Mouse (Mus musculus) neural tube, embryonic 13.5 days (tissue): ENCODE data around the gene Zfp354a. TPM values are rescaled to one million over a fixed set of nuclear protein-coding genes. Genes with fewer than 3 reads are reported as not detected.
A peak's percentile ranks its signal among the peaks of the same experiment; 100 is the strongest.
"Not testable (repeated sequence)": the region's sequence is repeated elsewhere in the genome, so short reads cannot be mapped to it uniquely, and the experiment has no call there.

Source experiments
- ATAC-seq: fragments of 200-750 bp; cut with Nextera tagmentation; 2 replicates; pipeline ENCODE4 v1.8.0; 2017; ENCODE audit warnings: low read depth, mild to moderate bottlenecking, moderate TSS enrichment, moderate library complexity
- H3K27ac ChIP-seq: fragments of 300-500 bp; sonication (generic); replicated peaks from 2 replicates; pipeline ENCODE4 v1.5.1; 2015; ENCODE audit warnings: moderate library complexity, mild to moderate bottlenecking, inconsistent platforms
- H3K27me3 ChIP-seq: fragments of 300-500 bp; sonication (generic); 2 replicates; pipeline ENCODE4 v1.6.1; 2015; ENCODE audit warnings: mild to moderate bottlenecking, inconsistent platforms
- H3K36me3 ChIP-seq: fragments of 300-500 bp; sonication (generic); 2 replicates; pipeline ENCODE4 v1.6.1; 2015; ENCODE audit warnings: mild to moderate bottlenecking, inconsistent platforms
- H3K4me1 ChIP-seq: fragments of 300-500 bp; sonication (generic); replicated peaks from 2 replicates; pipeline ENCODE4 v1.6.1; 2015; ENCODE audit warnings: inconsistent platforms
- H3K4me2 ChIP-seq: fragments of 300-500 bp; sonication (generic); 2 replicates; pipeline ENCODE4 v1.6.1; 2015; ENCODE audit warnings: inconsistent platforms, mild to moderate bottlenecking, moderate library complexity
- H3K4me3 ChIP-seq: fragments of 300-500 bp; sonication (generic); 2 replicates; pipeline ENCODE4 v1.5.1; 2015; ENCODE audit warnings: mild to moderate bottlenecking, inconsistent platforms
- H3K9ac ChIP-seq: fragments of 300-500 bp; sonication (generic); 2 replicates; pipeline ENCODE4 v1.6.1; 2015; ENCODE audit warnings: moderate library complexity, mild to moderate bottlenecking, inconsistent platforms
- H3K9me3 ChIP-seq: fragments of 300-500 bp; sonication (generic); 2 replicates; pipeline ENCODE4 v1.6.1; 2016; ENCODE audit warnings: inconsistent platforms
- WGBS: fragments of 180-500 bp; shearing (Covaris S2); methylation state at CpG from one replicate; pipeline ENCODE4 v1.1.7; 2015; 5-methylcytosine and 5-hydroxymethylcytosine counted together
- polyA plus RNA-seq: library from polyadenylated mRNA; unstranded; fragments of >200 nt; fragmentation: Nextera tagmentation; extraction: Ambion mirVana; gene quantifications from 2 replicates; pipeline ENCODE4 v1.2.1, GENCODE M21; 2015

The Zfp354a gene
- 10.8 and 11.2 TPM in 2 replicates for polyA plus RNA-seq

GRCm38 (mm10) chr11:51059151-51059571 lies at the start of gene Zfp354a:
TSS of gene Zfp354a (plus strand) at chr11:51059257.
- WGBS, result under 1% methylated on average over 32 of the region's 32 CpGs
- H3K9me3 ChIP-seq, result no peaks in the 10 kb centered on the region
- ATAC-seq, result peak; percentile 94
- H3K4me2 ChIP-seq, result peak within 1 kb of the TSS; percentile 92
- peak within 1 kb of the TSS; percentile 87 for H3K9ac ChIP-seq
- H3K27ac ChIP-seq, result peak within 1 kb of the TSS; percentile 30; the same call in 1 of the 2 replicates
- H3K4me3 ChIP-seq, result peak within 1 kb of the TSS; percentile 61
- H3K36me3 ChIP-seq, result peaks cover 28% of the 10 kb centered on the region
- no peaks in the 10 kb centered on the region for H3K27me3 ChIP-seq
- H3K4me1 ChIP-seq, result peaks cover 18% of the 10 kb centered on the region

- no peak overlapping the region for H3K4me3 ChIP-seq
- WGBS, result 74% methylated on average over 5 of the region's 5 CpGs
- no peak overlapping the region for H3K27ac ChIP-seq
- no peaks in the 10 kb centered on the region for H3K4me1 ChIP-seq
- H3K27me3 ChIP-seq, result no peaks in the 10 kb centered on the region
- no peak overlapping the region for H3K9ac ChIP-seq
- no peak for ATAC-seq
- H3K4me2 ChIP-seq, result no peak overlapping the region
- H3K9me3 ChIP-seq, result no peaks in the 10 kb centered on the region
- H3K36me3 ChIP-seq, result no peaks in the 10 kb centered on the region
Measured at GRCm38 (mm10) chr11:51011821-51012220, 47.2 kb upstream of the Zfp354a start.

GRCm38 (mm10) chr11:51013936-51014335 lies 45.1 kb upstream of the Zfp354a start, which contains the start of gene Olfr54:
TSS of gene Olfr54 (plus strand) at chr11:51014236.
- Histone ChIP-seq H3K9ac (no peak within 1 kb of the TSS), H3K36me3 (no peaks in the 10 kb centered on the region), H3K4me2 (no peak within 1 kb of the TSS), H3K4me1 (no peaks in the 10 kb centered on the region), H3K27me3 (no peaks in the 10 kb centered on the region), H3K9me3 (no peaks in the 10 kb centered on the region), H3K27ac (no peak within 1 kb of the TSS), H3K4me3 (no peak within 1 kb of the TSS)
- 73% methylated on average over 1 of the region's 1 CpGs for WGBS
- no peak for ATAC-seq

GRCm38 (mm10) chr11:51016341-51016740 lies 42.7 kb upstream of the Zfp354a start:
- H3K4me3 ChIP-seq, result no peak overlapping the region
- WGBS, result 58% methylated on average over 2 of the region's 2 CpGs
- H3K4me2 ChIP-seq, result no peak overlapping the region
- H3K9me3 ChIP-seq, result no peaks in the 10 kb centered on the region
- no peak overlapping the region for H3K27ac ChIP-seq
- ATAC-seq, result no peak
- no peak overlapping the region for H3K9ac ChIP-seq
- H3K27me3 ChIP-seq, result no peaks in the 10 kb centered on the region
- H3K4me1 ChIP-seq, result no peaks in the 10 kb centered on the region
- H3K36me3 ChIP-seq, result no peaks in the 10 kb centered on the region

- H3K4me2 ChIP-seq, ATAC-seq, H3K9ac ChIP-seq, H3K36me3 ChIP-seq, H3K4me3 ChIP-seq, H3K4me1 ChIP-seq, H3K9me3 ChIP-seq, H3K27ac ChIP-seq, H3K27me3 ChIP-seq: not testable (repeated sequence)
- 85% methylated on average over 11 of the region's 11 CpGs for WGBS
Measured at GRCm38 (mm10) chr11:51026811-51027210, 32.2 kb upstream of the Zfp354a start.

- not testable (repeated sequence) for H3K27ac ChIP-seq
Measured at GRCm38 (mm10) chr11:51029381-51029780, 29.7 kb upstream of the Zfp354a start.

GRCm38 (mm10) chr11:51030225-51030624 lies 28.8 kb upstream of the Zfp354a start:
- 46% methylated on average over 2 of the region's 2 CpGs for WGBS
- Histone ChIP-seq H3K27ac (no peak overlapping the region), H3K9me3 (no peaks in the 10 kb centered on the region), H3K36me3 (no peaks in the 10 kb centered on the region), H3K27me3 (no peaks in the 10 kb centered on the region), H3K4me1 (no peaks in the 10 kb centered on the region), H3K9ac (no peak overlapping the region), H3K4me2 (no peak overlapping the region), H3K4me3 (no peak overlapping the region)
- ATAC-seq, result no peak

More at GRCm38 (mm10) chr11:51029381-51029780, 29.7 kb upstream of the Zfp354a start:
- not testable (repeated sequence) for H3K9ac ChIP-seq, ATAC-seq, H3K4me2 ChIP-seq, H3K27me3 ChIP-seq, H3K4me1 ChIP-seq, H3K9me3 ChIP-seq, H3K36me3 ChIP-seq, H3K4me3 ChIP-seq
- WGBS, result 68% methylated on average over 8 of the region's 8 CpGs

- H3K36me3 ChIP-seq, result no peaks in the 10 kb centered on the region
- no peak overlapping the region for H3K4me3 ChIP-seq
- 20% methylated on average over 1 of the region's 1 CpGs for WGBS
- H3K27me3 ChIP-seq, result no peaks in the 10 kb centered on the region
- no peaks in the 10 kb centered on the region for H3K9me3 ChIP-seq
- H3K4me1 ChIP-seq, result no peaks in the 10 kb centered on the region
- no peak overlapping the region for H3K27ac ChIP-seq
- no peak overlapping the region for H3K4me2 ChIP-seq
- no peak for ATAC-seq
- H3K9ac ChIP-seq, result no peak overlapping the region
Measured at GRCm38 (mm10) chr11:51032851-51033250, 26.2 kb upstream of the Zfp354a start.

GRCm38 (mm10) chr11:51034141-51034540 lies 24.9 kb upstream of the Zfp354a start:
- not testable (repeated sequence) for H3K4me1 ChIP-seq, H3K9ac ChIP-seq, H3K36me3 ChIP-seq, H3K9me3 ChIP-seq, H3K4me2 ChIP-seq, H3K4me3 ChIP-seq, H3K27ac ChIP-seq, H3K27me3 ChIP-seq, ATAC-seq

GRCm38 (mm10) chr11:51035951-51036350 lies 23.1 kb upstream of the Zfp354a start:
- H3K4me2 ChIP-seq, result no peak overlapping the region
- H3K36me3 ChIP-seq, result no peaks in the 10 kb centered on the region
- no peak overlapping the region for H3K4me3 ChIP-seq
- 88% methylated on average over 2 of the region's 2 CpGs for WGBS
- H3K9me3 ChIP-seq, result no peaks in the 10 kb centered on the region
- no peaks in the 10 kb centered on the region for H3K27me3 ChIP-seq
- no peak overlapping the region for H3K9ac ChIP-seq
- no peak overlapping the region for H3K27ac ChIP-seq
- ATAC-seq, result no peak
- no peaks in the 10 kb centered on the region for H3K4me1 ChIP-seq

GRCm38 (mm10) chr11:51044776-51045175 lies 14.3 kb upstream of the Zfp354a start:
- not testable (repeated sequence) for H3K9ac ChIP-seq, H3K4me1 ChIP-seq, ATAC-seq, H3K27ac ChIP-seq, H3K9me3 ChIP-seq, H3K36me3 ChIP-seq, H3K4me2 ChIP-seq, H3K4me3 ChIP-seq, H3K27me3 ChIP-seq
- WGBS, result 65% methylated on average over 3 of the region's 3 CpGs

GRCm38 (mm10) chr11:51047809-51048208 lies 11.2 kb upstream of the Zfp354a start, which contains the start of gene Olfr1375:
TSS of gene Olfr1375 (plus strand) at chr11:51048109.
- not testable (repeated sequence) for H3K4me1 ChIP-seq, H3K9me3 ChIP-seq, H3K4me3 ChIP-seq, H3K4me2 ChIP-seq, H3K36me3 ChIP-seq, ATAC-seq, H3K27ac ChIP-seq, H3K9ac ChIP-seq, H3K27me3 ChIP-seq
- WGBS, result 84% methylated on average over 3 of the region's 3 CpGs

- Histone ChIP-seq H3K36me3 (no peaks in the 10 kb centered on the region), H3K4me2 (no peak overlapping the region), H3K9me3 (no peaks in the 10 kb centered on the region), H3K9ac (no peak overlapping the region), H3K27me3 (no peaks in the 10 kb centered on the region), H3K4me1 (no peaks in the 10 kb centered on the region), H3K4me3 (no peak overlapping the region), H3K27ac (no peak overlapping the region)
- no peak for ATAC-seq
- 76% methylated on average over 2 of the region's 2 CpGs for WGBS
Measured at GRCm38 (mm10) chr11:51051678-51052077, 7.4 kb upstream of the Zfp354a start.
